Mouse (Mus musculus) inflammation-experienced regulatory T-cells, adult 16 weeks (primary cell): ENCODE data around the gene Pja2. TPM values are rescaled to one million over a fixed set of nuclear protein-coding genes. Genes with fewer than 3 reads are reported as not detected.

Experiments used
- polyA plus RNA-seq: library from polyadenylated mRNA; unstranded; fragments of 100-300 nt; shearing (Covaris generic); gene quantifications from one replicate; pipeline ENCODE4 v1.2.1, GENCODE M21; 2017

Pja2 gene
- 42.3 TPM for polyA plus RNA-seq

GRCm38 (mm10) chr17:64331898-64332769 is at the start of gene Pja2:
Pja2 (minus strand) TSS chr17:64331916.

